Mouse (Mus musculus): ENCODE measurements around the gene Adgrf3. TPM values are rescaled to one million over a fixed set of nuclear protein-coding genes. Genes with fewer than 3 reads are reported as not detected.

The Adgrf3 gene
- 0.16 TPM in 1 of 2 replicates, not detected in the other for polyA plus RNA-seq (2015; fragmentation: Nextera tagmentation; extraction: Ambion mirVana)

GRCm38 (mm10) chr5:30205493-30205892 is at the start of gene Adgrf3:
Gene Adgrf3 (minus strand): TSS chr5:30205722.
- no peak for ATAC-seq (ENCODE audit: insufficient number of reproducible peaks, low FRiP score, low TSS enrichment, low read depth)
- no peak within 1 kb of the TSS for H3K9ac ChIP-seq
- no peaks in the 10 kb centered on the region for H3K27me3 ChIP-seq
- no peak within 1 kb of the TSS for H3K4me2 ChIP-seq (replicated peaks)
- no peaks in the 10 kb centered on the region for H3K36me3 ChIP-seq
- H3K4me1 ChIP-seq = no peaks in the 10 kb centered on the region
- no peaks in the 10 kb centered on the region for H3K9me3 ChIP-seq (replicated peaks)
- no peak within 1 kb of the TSS for H3K4me3 ChIP-seq (replicated peaks)
- H3K27ac ChIP-seq (replicated peaks) = no peak within 1 kb of the TSS
- 35% methylated on average over 5 of the region's 5 CpGs for WGBS

DNA sequence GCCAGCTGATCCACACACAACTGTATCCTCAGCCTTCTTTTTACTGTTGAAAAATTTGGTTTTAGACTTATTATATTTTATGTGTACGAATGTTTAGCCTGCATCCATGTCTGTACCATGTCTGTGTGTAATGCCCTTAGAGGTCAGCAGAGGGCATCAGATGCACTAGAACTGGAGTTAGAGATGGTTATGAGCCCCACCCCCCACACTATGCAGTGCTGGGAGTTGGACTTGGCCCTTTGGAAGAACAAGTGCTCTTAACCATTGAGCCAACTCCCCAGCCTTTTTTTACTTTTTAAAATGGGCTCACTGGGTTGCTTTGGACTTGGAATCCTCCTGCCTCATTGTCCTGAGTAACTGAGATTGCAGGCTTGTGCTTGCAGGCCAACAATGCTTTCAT is 42.1 kb upstream of the Adgrf3 start:
- no peaks in the 10 kb centered on the region for H3K4me1 ChIP-seq
- H3K27me3 ChIP-seq = no peaks in the 10 kb centered on the region
- H3K9me3 ChIP-seq (replicated peaks) = no peaks in the 10 kb centered on the region
- no peak overlapping the region for H3K4me3 ChIP-seq (replicated peaks)
- H3K27ac ChIP-seq (replicated peaks) = no peak overlapping the region
- no peak overlapping the region for H3K9ac ChIP-seq
- 0 out of 2 replicates have a peak, but pooled peaks cover 2% of the 10 kb centered on the region for H3K36me3 ChIP-seq
- no peak overlapping the region for H3K4me2 ChIP-seq (replicated peaks)
- WGBS = 93% methylated on average over 1 of the region's 1 CpGs
- no peak for ATAC-seq (ENCODE audit: insufficient number of reproducible peaks, low FRiP score, low TSS enrichment, low read depth)

DNA sequence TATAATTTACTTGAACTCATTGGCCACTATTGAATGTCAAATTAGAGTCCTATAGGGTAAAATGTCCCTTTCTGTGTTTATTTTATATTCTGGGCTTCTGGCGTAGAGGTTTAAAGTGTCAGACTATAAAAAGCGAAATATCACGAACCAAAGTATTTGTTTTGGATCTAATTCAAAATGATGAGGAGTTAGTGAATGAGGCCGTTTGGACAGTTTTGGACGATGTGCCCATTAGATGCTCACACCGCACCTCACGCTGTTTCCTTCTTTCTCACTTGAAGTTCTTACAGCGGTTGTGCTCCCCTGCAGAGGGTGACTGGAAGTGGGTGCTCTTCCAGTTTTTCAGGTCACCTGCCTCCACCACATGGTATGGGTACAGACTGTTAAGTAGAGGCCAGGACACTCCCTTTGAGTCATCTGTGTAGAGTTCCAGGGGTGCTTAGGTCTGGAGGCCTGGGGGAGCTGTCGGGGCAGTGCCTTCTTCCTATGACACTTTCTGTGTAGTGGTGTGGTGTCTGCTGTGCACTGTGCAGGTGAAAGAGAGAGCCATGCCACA is 40.4 kb upstream of the Adgrf3 start:
- Histone ChIP-seq H3K9ac (no peak overlapping the region), H3K4me1 (no peaks in the 10 kb centered on the region), H3K36me3 (no peaks in the 10 kb centered on the region), H3K4me2 (replicated peaks) (no peak overlapping the region), H3K27ac (replicated peaks) (no peak overlapping the region), H3K27me3 (no peaks in the 10 kb centered on the region), H3K9me3 (replicated peaks) (no peaks in the 10 kb centered on the region), H3K4me3 (replicated peaks) (no peak overlapping the region)
- ATAC-seq (ENCODE audit: insufficient number of reproducible peaks, low FRiP score, low TSS enrichment, low read depth) = no peak
- WGBS = 86% methylated on average over 9 of the region's 9 CpGs

GRCm38 (mm10) chr5:30243741-30244140 is 38.2 kb upstream of the Adgrf3 start:
- Histone ChIP-seq H3K27me3 (no peaks in the 10 kb centered on the region), H3K36me3 (no peaks in the 10 kb centered on the region), H3K9me3 (replicated peaks) (no peaks in the 10 kb centered on the region), H3K27ac (replicated peaks) (no peak overlapping the region), H3K4me1 (no peaks in the 10 kb centered on the region), H3K4me2 (replicated peaks) (no peak overlapping the region), H3K9ac (no peak overlapping the region), H3K4me3 (replicated peaks) (no peak overlapping the region)
- no peak for ATAC-seq (ENCODE audit: insufficient number of reproducible peaks, low FRiP score, low TSS enrichment, low read depth)
- 56% methylated on average over 9 of the region's 9 CpGs for WGBS

GRCm38 (mm10) chr5:30242410-30242809 is 36.9 kb upstream of the Adgrf3 start:
- H3K36me3 ChIP-seq = 0 out of 2 replicates have a peak, but pooled peaks cover 4% of the 10 kb centered on the region
- H3K4me2 ChIP-seq (replicated peaks) = no peak overlapping the region
- H3K27ac ChIP-seq (replicated peaks) = no peak overlapping the region
- H3K4me1 ChIP-seq = no peaks in the 10 kb centered on the region
- WGBS = 59% methylated on average over 1 of the region's 1 CpGs
- H3K4me3 ChIP-seq (replicated peaks) = no peak overlapping the region
- no peaks in the 10 kb centered on the region for H3K27me3 ChIP-seq
- no peak overlapping the region for H3K9ac ChIP-seq
- H3K9me3 ChIP-seq (replicated peaks) = no peaks in the 10 kb centered on the region
- no peak for ATAC-seq (ENCODE audit: insufficient number of reproducible peaks, low FRiP score, low TSS enrichment, low read depth)

DNA sequence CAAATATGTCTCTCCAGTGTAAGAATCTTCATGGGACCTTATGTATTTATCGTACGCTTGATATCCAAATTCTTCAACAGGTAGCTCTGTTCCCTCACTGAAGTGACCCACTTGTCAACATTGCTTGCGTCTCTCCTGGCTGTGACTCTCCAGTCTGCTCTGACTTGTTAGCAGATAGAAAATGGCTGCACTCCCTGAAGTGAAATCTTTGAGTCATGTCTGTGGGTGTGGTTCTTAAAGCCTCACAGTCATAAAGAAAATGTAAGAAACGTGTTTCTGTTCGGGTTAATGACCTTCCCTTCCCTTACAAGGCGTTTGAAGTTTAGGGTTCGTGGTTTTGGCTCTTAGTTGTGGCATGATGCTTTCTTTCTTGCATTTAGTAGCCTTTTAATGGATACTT is 35.0 kb upstream of the Adgrf3 start:
- 0 out of 2 replicates have a peak, but pooled peaks cover 4% of the 10 kb centered on the region for H3K36me3 ChIP-seq
- no peaks in the 10 kb centered on the region for H3K9me3 ChIP-seq (replicated peaks)
- ATAC-seq (ENCODE audit: insufficient number of reproducible peaks, low FRiP score, low TSS enrichment, low read depth) = no peak
- H3K4me1 ChIP-seq = no peaks in the 10 kb centered on the region
- no peaks in the 10 kb centered on the region for H3K27me3 ChIP-seq
- 77% methylated on average over 7 of the region's 7 CpGs for WGBS
- H3K27ac ChIP-seq (replicated peaks) = no peak overlapping the region
- no peak overlapping the region for H3K4me2 ChIP-seq (replicated peaks)
- H3K9ac ChIP-seq = no peak overlapping the region
- H3K4me3 ChIP-seq (replicated peaks) = no peak overlapping the region

- H3K9me3 ChIP-seq (replicated peaks) = no peaks in the 10 kb centered on the region
- 0 out of 2 replicates have a peak, but pooled peaks cover 4% of the 10 kb centered on the region for H3K36me3 ChIP-seq
- no peak for ATAC-seq (ENCODE audit: insufficient number of reproducible peaks, low FRiP score, low TSS enrichment, low read depth)
- H3K9ac ChIP-seq = no peak overlapping the region
- H3K4me3 ChIP-seq (replicated peaks) = no peak overlapping the region
- no peak overlapping the region for H3K4me2 ChIP-seq (replicated peaks)
- H3K27me3 ChIP-seq = no peaks in the 10 kb centered on the region
- H3K27ac ChIP-seq (replicated peaks) = no peak overlapping the region
- peaks cover 14% of the 10 kb centered on the region for H3K4me1 ChIP-seq
- WGBS = 92% methylated on average over 5 of the region's 5 CpGs
Observed at GRCm38 (mm10) chr5:30238533-30238932, 33.0 kb upstream of the Adgrf3 start.

- Histone ChIP-seq H3K9ac (no peak overlapping the region), H3K4me2 (replicated peaks) (no peak overlapping the region), H3K36me3 (0 out of 2 replicates have a peak, but pooled peaks cover 4% of the 10 kb centered on the region), H3K4me3 (replicated peaks) (no peak overlapping the region), H3K9me3 (replicated peaks) (no peaks in the 10 kb centered on the region), H3K4me1 (peaks cover 25% of the 10 kb centered on the region), H3K27me3 (no peaks in the 10 kb centered on the region), H3K27ac (replicated peaks) (no peak overlapping the region)
- 85% methylated on average over 2 of the region's 2 CpGs for WGBS
- ATAC-seq (ENCODE audit: insufficient number of reproducible peaks, low FRiP score, low TSS enrichment, low read depth) = no peak
Observed at GRCm38 (mm10) chr5:30235641-30236126, 30.2 kb upstream of the Adgrf3 start.

GRCm38 (mm10) chr5:30233979-30234378 is 28.5 kb upstream of the Adgrf3 start:
- Histone ChIP-seq H3K9me3 (replicated peaks) (no peaks in the 10 kb centered on the region), H3K4me2 (replicated peaks) (peak overlapping the region; percentile 63), H3K4me3 (replicated peaks) (peak overlapping the region; percentile 89), H3K4me1 (peaks cover 25% of the 10 kb centered on the region), H3K27ac (replicated peaks) (no peak overlapping the region), H3K9ac (no peak overlapping the region; the same call in 1 of the 2 replicates), H3K27me3 (no peaks in the 10 kb centered on the region), H3K36me3 (peaks cover 8% of the 10 kb centered on the region; the same call in 1 of the 2 replicates)
- 71% methylated on average over 8 of the region's 8 CpGs for WGBS
- ATAC-seq (ENCODE audit: insufficient number of reproducible peaks, low FRiP score, low TSS enrichment, low read depth) = no peak

DNA sequence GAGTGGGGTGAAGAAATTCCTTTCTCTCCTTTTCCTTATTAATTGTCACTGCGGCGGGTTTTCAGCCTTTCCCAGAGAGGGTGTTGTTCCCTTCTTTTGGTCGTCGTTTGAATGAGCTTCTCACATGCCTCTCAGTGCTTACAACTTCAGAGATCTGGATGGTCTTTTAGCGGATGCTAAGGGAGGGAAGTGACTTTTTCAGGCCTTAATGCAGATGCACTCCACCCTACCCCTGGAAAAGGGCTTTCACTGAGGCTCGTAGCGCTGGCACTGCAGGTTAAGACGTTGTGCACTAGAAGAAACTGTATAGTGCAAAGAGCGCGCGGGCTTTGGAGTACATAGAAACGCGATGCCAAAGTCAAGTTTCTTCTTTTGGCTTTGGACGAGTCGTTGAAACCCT is 27.5 kb upstream of the Adgrf3 start:
- peak overlapping the region; percentile 89 for H3K27ac ChIP-seq (replicated peaks)
- H3K4me2 ChIP-seq (replicated peaks) = peak overlapping the region; percentile 63
- peak overlapping the region; percentile 89 for H3K4me3 ChIP-seq (replicated peaks)
- H3K9me3 ChIP-seq (replicated peaks) = no peaks in the 10 kb centered on the region
- H3K4me1 ChIP-seq = peaks cover 25% of the 10 kb centered on the region
- ATAC-seq (ENCODE audit: insufficient number of reproducible peaks, low FRiP score, low TSS enrichment, low read depth) = no peak
- H3K36me3 ChIP-seq = peaks cover 4% of the 10 kb centered on the region; the same call in 1 of the 2 replicates
- H3K9ac ChIP-seq = peak overlapping the region; percentile 91
- 5% methylated on average over 15 of the region's 15 CpGs for WGBS
- H3K27me3 ChIP-seq = no peaks in the 10 kb centered on the region

DNA sequence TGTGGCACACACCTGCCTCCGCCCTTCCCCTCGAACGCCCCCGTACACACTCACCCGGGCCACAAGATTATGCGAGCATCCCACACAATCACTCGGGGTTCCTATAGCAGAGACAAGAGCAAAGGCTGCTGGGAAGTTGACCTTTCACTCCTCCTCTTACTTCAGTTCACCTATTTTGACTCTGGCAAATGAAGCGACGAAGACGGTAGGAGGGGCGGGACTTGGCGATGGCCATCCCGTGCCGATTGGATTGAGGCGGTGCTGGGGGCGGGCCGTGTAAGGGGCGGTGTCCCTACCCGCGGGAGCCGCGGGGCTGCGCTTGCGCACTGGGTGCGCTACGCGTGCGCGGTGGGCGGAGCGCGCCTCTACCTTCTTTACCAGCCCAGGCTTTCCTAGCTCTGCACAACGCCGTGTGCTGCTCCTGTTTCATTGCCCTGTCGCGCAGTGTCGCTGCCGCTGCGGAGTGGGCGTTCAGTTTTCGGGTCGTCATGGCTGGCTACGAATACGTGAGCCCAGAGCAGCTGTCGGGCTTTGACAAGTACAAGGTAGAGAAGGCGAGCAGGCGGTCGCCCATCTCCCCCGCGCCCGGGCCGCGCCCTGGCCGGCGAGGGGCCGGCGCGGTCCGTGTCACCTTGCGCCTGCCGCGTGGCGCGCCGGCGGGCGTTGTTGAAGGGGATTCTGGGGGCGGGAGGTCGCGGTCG is 26.9 kb upstream of the Adgrf3 start, which contains the start of gene Selenoi:
Gene Selenoi, plus strand, starts transcription at position 311 of the 701 bp plus-strand sequence.
- Histone ChIP-seq H3K9me3 (replicated peaks) (no peaks in the 10 kb centered on the region), H3K4me1 (peaks cover 25% of the 10 kb centered on the region), H3K27me3 (no peaks in the 10 kb centered on the region), H3K27ac (replicated peaks) (peak within 1 kb of the TSS; percentile 89), H3K36me3 (peaks cover 4% of the 10 kb centered on the region; the same call in 1 of the 2 replicates), H3K4me3 (replicated peaks) (peak within 1 kb of the TSS; percentile 89), H3K4me2 (replicated peaks) (peak within 1 kb of the TSS; percentile 63), H3K9ac (peak within 1 kb of the TSS; percentile 91)
- ATAC-seq (ENCODE audit: insufficient number of reproducible peaks, low FRiP score, low TSS enrichment, low read depth) = peak; percentile 100
- 1% methylated on average over 71 of the region's 71 CpGs for WGBS
